Mouse (Mus musculus) gastrocnemius, postnatal 14 days (tissue): ENCODE data around the gene Grin2c. TPM values are rescaled to one million over a fixed set of nuclear protein-coding genes. Genes with fewer than 3 reads are reported as not detected.

Experiments used
- DNase-seq: peaks from one replicate; pipeline ENCODE4 v3.0.0; 2021; ENCODE audit warnings: mixed read lengths
- intact Hi-C: fragments of 180-260 bp; cut with DNase I; formaldehyde crosslinking; loops from one replicate; pipeline ENCODE4 v1.15.1; 2025; ENCODE audit warnings: low total_unique reads
- microRNA-seq, 2 experiments: library from miRNA; unstranded; fragments of <30 nt; microRNA quantifications; one replicate each; pipeline ENCODE4 v1.2.0; 2021
- total RNA-seq, 2 experiments: library from RNA; stranded (reverse); gene quantifications; 2 replicates each; pipeline ENCODE4 v1.2.3; 2021

The Grin2c gene
- total RNA-seq, 2 experiments from 2014 or later: not detected

DNA sequence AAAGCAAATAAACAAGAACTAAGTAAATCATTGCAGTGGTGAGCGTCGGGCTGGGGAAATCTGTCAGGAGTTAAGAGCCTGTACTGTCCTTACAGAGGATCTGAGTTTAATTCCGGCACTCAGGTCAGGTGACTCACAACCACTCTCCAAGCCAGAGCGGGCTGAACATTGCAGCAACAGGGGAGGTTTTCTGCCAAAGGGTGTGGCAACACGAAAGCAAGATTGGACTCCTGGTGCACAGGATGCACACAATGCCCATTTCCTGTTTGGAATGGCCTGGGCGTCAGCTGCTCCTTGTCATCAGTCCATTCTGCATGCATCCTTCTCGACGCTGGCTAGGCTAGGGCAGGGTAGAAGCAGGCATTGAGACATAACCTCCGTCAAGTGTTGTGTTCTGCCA lies 47.8 kb downstream of the Grin2c start:
- DNase-seq: no peak

DNA sequence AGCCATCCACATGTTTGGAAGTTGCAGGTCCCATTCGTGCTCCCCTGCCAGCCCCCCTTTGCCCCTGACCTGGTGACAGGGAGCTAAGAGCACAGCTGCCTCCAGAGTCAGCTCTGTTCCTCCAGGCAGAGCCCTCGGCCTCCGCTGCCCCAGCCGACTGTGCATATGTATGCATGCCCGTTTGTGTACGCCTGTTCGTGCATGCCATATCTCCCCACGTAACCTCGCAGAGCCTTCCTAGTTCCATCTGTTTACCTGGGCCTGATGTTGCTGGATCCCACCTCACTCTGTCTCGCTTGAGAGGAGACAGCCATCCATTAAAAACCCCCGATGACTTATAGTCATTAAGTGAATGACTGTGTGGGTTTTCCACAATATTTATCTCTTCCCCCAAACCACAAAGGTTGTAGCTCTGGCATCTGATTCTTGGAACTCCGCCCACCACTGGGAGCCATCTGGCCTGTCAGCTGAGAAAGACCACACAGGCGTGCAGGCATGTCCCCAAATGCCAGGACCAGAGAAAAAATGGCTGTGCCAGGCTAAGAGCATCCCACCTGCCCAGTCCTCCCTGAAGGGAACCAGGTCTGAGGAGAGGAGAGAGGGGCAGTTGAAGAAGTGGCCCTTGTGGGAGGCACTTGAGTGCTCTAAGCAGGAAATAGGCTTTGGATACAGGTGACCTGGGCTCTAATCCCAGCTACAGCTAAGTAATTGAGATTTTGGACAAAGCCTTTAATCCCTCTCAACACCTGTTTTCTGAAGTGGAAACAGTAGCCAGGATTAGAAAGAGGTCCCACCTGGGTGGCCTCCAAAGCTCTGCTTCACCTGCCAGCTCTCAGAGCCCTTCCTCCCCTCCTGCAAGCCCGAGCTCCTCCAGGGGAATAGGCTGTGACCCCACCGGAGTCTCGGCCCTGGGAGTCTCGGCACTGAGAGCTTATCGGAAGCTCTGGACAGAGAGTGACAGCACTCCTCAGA lies 49.3 kb downstream of the Grin2c start:
- no peak for DNase-seq
- intact Hi-C loops: no loop called here

More for the DNA sequence above, 47.8 kb downstream of the Grin2c start:
- intact Hi-C loops: no loop called here

DNA sequence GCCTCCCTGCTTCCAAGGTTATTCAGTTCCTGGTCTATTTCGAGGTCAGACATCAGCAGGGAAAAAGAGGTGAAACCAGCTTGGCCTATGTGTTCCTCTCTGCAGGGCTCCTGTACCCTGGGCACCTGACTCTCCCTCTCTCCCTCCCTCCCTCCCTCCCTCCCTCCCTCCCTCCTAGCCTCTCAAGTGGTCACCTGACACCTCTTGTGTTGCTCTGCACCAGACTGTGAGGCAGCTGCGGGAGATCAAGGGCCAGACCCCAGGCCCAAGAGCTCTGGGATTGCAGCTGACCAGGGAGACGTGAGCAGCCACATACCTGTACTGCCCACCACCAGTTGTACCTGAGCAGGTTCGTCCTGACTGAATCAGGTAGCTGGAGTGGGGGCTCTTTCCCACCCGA lies 51.9 kb downstream of the Grin2c start:
- intact Hi-C loops: no loop called here
- no peak for DNase-seq

DNA sequence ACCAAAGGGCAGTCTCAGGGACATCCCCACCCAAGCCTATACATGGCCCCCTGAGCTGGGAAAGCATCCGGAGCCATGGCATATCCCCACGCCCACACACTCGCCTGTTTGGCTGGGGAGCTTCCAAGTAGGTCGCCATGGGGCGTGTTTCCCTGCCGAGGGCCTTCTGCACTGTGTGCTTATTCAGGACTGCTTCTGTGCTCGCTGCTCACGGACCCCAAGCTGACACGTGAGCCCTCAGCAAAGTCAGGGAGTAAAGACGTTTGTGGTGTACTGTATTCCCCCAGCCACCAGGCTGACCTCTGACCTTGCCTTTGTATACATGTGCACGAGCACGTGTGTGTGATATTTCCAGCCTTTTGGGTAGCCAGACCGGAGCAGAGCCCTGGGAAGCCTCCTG lies 54.9 kb downstream of the Grin2c start:
- DNase-seq: no peak
- intact Hi-C loops: no loop called here

DNA sequence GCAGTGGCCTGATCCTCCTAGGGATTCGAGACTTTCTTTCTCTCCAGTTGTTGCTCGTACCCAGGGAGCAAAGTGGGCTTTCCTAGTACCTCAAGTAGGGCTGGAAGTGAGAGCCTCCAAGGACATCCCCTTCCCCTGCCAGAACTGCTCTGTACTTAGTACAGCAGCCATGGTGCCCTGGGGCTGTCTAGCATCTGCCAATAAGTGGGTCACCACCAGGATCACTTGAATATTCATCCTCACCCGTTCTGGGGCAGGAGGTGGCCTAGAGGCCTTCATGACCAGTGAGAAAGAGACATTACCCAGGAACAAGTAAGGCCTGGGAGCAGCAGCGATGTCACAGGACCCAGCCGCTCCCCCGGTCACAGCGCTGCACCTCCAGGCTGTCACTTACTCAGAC lies 57.1 kb downstream of the Grin2c start:
- intact Hi-C loops: no loop called here

DNA sequence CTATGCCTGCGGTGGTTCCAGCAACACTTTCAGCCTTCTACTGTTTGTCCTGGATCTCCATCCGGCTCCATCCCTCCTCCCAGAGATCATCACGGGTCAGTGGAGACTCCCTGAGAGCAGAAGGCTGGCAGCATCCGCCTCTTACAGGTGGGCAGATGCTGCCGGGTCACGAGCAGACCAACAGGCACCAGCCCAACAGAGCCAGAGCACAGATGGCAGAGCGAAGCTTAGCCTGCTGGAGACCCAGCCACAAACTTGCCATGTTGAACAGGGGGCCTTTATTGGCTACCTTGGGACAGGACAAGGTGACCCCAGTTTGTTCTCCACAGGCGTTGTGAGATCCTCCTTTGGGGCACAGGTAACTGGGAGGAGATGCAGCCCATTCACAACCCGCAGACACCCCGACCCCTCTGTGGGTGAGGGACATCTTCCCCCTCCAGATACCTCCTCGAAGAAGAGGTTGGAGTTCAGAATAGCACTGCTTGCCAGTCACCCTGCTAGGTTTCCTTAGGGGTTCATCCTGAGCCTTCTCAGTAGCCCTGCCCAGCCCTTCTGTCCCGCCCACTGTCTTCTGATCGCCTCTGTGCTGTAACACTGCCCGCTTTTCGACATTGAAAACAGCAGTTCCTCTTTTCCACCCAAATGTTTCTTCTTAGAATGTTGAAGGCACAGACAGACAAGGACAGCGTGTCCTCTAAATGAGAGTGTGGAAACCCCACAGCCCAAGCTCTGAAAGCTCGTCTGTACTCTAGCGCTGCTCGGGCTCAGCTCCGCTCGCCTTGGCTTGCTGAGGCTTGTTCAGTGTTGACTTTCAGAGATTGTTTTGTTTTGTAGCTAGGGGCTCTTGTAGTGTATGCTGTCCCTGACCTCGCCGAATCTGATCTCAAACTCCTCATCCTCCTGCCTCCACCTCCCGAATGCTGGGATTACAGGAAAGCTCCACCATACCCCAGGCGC lies 58.0 kb downstream of the Grin2c start:
- no peak for DNase-seq
- intact Hi-C loops: no loop called here

More for the DNA sequence above, 57.1 kb downstream of the Grin2c start:
- DNase-seq: no peak

DNA sequence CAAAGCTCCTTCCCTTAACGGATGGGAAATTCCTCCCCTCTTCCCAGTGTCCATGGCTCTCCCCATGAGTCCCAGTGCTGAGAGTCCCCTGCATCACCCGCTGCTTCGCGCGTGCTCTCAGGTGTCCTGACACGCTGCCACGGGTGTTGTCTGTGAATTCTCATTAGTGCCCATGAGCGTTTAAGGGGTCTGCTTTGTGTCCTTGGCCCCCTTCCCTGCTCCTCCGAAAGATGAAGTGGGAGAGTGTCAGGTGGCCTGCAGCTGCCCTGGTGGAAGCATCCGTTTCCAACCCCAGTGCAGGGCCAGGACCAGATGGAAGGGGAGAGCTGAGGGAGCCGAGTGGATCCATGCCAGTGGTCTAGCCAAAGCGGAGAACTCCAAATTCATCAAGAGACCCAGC lies 58.9 kb downstream of the Grin2c start:
- intact Hi-C loops: no loop called here
- no peak for DNase-seq

DNA sequence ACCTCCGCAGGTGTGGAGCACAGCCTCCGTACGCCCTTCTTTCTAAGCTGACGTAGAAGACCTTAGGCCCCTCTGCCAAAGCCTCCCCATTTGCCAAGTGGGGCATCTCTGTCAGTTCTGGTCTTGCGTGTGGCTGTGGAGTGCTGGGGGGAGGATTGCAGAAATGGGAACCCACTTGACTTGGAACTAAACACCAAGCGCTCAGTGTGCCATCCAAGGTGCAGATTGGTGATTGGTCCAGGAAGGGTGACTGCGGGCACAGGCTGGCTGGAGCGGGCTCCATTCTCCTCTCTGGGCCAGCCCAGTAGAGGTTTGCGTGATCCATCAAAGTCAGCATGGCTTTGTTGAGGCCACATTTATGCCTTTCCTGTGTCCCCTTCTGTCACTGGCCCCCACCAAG lies 64.3 kb downstream of the Grin2c start:
- intact Hi-C loops: loop anchor here (2.0 kb wide), 1 partner anchor 68 kb away; no protein-coding TSS in a partner anchor

DNA sequence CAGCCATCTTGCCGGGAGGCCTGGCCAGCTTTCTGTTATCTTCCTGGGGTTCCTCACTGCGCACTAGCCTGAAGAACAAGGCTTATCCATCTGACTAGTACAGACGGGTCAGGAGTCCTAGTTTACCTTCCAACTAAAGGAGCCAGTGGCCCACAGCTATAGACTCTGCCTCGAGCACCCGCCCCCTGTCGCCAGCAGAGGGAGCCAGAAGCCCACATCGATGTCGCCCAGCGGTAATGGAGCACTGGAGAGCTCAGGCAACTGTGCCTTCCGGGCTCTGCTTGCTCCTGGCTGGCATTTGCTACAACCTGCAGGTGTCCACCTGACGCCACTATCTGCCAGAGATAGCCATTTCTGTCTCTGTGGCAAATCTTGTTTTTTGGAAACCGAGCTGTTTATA lies 64.7 kb downstream of the Grin2c start:
- intact Hi-C loops: loop anchor here (2.0 kb wide), 1 partner anchor 68 kb away; no protein-coding TSS in a partner anchor
- peak; percentile 80 for DNase-seq

More for the DNA sequence above, 64.3 kb downstream of the Grin2c start:
- DNase-seq: no peak

DNA sequence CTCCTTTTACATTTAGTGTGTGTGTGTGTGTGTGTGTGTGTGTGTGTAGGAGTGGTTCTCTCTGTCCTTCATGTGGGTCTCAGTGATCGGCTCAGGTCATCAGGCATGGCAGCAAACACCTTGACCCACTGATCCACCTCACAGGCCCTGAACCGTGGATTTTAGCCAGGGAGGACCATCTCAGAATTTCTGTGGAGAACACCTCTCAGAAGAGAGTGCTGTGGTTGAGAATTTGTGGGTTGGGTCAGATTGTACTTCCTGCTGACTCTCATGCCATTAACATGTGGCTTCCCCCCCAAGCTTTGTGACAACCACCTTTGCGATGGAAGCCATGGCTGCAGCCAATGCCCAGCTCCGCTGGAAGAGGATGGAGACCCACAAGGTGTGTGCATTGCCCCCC lies 66.5 kb downstream of the Grin2c start:
- DNase-seq: no peak
- intact Hi-C loops: no loop called here

Small RNA genes lying within 50 kb of the gene (microRNA-seq; reads per million reads assigned to microRNA genes)
- gene Gm25837: 0 reads per million in 2 experiments

Other genes starting within 250 kb of the Grin2c start
- 1 to 10 TPM in 1 of 2 experiments, not detected in 1; 1.1 TPM for gene Cd300ld4, start 240.2 kb downstream of the Grin2c start, total RNA-seq
- 1 to 10 TPM in 1 of 2 experiments, not detected in 1; 3.3 TPM for gene Cd300ld5, start 229.5 kb downstream of the Grin2c start, total RNA-seq
- gene Cd300ld3, start 218.8 kb downstream of the Grin2c start, total RNA-seq: 1 to 10 TPM in 1 of 2 experiments, not detected in 1; 3.1 TPM
- gene Cd300e, start 205.1 kb downstream of the Grin2c start, total RNA-seq: not detected
- gene Rab37, start 175.8 kb downstream of the Grin2c start, total RNA-seq: under 1 TPM; 0.62 TPM
- gene Cd300lf, start 133.3 kb downstream of the Grin2c start, total RNA-seq: not detected
- gene Slc9a3r1, start 103.9 kb downstream of the Grin2c start, total RNA-seq: 1 to 10 TPM; 4.9 to 5.9 TPM
- gene Tmem104, start 79.8 kb downstream of the Grin2c start, total RNA-seq: 1 to 10 TPM; 4.5 to 4.9 TPM
- 10 to 100 TPM; 13.1 to 14.0 TPM for gene Nat9, start 79.4 kb downstream of the Grin2c start, total RNA-seq
- 1 to 10 TPM; 5.4 to 6.0 TPM for gene Fdxr, start 9.8 kb upstream of the Grin2c start, total RNA-seq
- gene Fads6, start 30.4 kb upstream of the Grin2c start, total RNA-seq: 1 to 10 TPM; 1.6 to 1.7 TPM
- gene Otop2, start 39.9 kb upstream of the Grin2c start, total RNA-seq: not detected
- under 1 TPM; 0.25 to 0.73 TPM for gene Ush1g, start 54.8 kb upstream of the Grin2c start, total RNA-seq
- not detected for gene Otop3, start 67.5 kb upstream of the Grin2c start, total RNA-seq
- gene Hid1, start 100.5 kb upstream of the Grin2c start, total RNA-seq: 1 to 10 TPM; 2.9 to 4.3 TPM
- 1 to 10 TPM; 4.8 to 8.3 TPM for gene Cdr2l, start 114.7 kb upstream of the Grin2c start, total RNA-seq
- 100 to 1,000 TPM; 103 to 107 TPM for gene Mrpl58, start 136.5 kb upstream of the Grin2c start, total RNA-seq
- gene Atp5h, start 152.7 kb upstream of the Grin2c start, total RNA-seq: 1,000 to 10,000 TPM; 1,042 to 1,140 TPM
- gene Kctd2, start 152.9 kb upstream of the Grin2c start, total RNA-seq: 10 to 100 TPM; 12.8 to 15.5 TPM
- gene Trim80, start 173.3 kb upstream of the Grin2c start, total RNA-seq: not detected
- not detected for gene Slc16a5, start 195.2 kb upstream of the Grin2c start, total RNA-seq
- gene Armc7, start 208.4 kb upstream of the Grin2c start, total RNA-seq: 1 to 10 TPM; 1.4 TPM
- gene Nt5c, start 224.6 kb upstream of the Grin2c start, total RNA-seq: 10 to 100 TPM; 11.9 to 15.1 TPM
- gene Jpt1, start 247.1 kb upstream of the Grin2c start, total RNA-seq: 10 to 100 TPM; 84.9 to 97.5 TPM